In the genomic region with DNA sequence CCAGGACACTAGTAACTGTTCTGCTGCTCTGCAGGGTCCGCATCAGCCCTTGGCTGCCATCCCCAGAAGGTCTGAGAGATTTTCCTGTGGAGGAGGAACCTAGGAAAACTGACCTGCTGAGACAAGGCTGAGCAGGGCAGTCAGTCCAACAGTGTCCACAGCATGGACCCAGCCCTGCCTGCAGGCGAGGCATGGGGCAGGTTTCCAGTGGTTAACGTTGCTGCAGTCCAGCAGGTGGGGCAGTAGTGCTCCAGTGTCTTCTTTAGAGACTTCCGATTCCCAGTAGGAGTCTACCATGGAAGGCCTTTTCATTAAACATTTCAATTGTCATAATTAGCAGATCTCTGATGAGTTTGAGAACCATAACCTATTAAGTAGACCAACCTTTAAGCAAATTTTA, we compare ENCODE assay signal across 1 mouse cellular context.
A peak's percentile ranks its signal among the peaks of the same experiment; 100 is the strongest.
TF ChIP-seq lines count a peak whose summit lies in the region.

No protein-coding gene starts in this region.

TF ChIP-seq in CH12.LX, 34 proteins besides CTCF, POLR2A, EP300 and RAD21:
- TF ChIP-seq SMC3 (IDR thresholded peaks at IDR 0.05; ENCODE audit: low read depth, low read length) (peak; percentile 26), ELF1 (IDR thresholded peaks at IDR 0.05; ENCODE audit: low read depth, low read length) (no peak), ZKSCAN1 (IDR thresholded peaks at IDR 0.05; ENCODE audit: borderline replicate concordance, low read depth, low read length) (no peak), TBP (conservative IDR thresholded peaks at IDR 0.05; ENCODE audit: low read depth, low read length) (no peak)
